Mouse (Mus musculus): ENCODE measurements at regions not wholly inside any gene's neighbourhood (a gene's known extent, or its start where the extent isn't known, plus 50 kb on each side); places are given as distances from the start of the nearest gene placed in this dataset.

DNA sequence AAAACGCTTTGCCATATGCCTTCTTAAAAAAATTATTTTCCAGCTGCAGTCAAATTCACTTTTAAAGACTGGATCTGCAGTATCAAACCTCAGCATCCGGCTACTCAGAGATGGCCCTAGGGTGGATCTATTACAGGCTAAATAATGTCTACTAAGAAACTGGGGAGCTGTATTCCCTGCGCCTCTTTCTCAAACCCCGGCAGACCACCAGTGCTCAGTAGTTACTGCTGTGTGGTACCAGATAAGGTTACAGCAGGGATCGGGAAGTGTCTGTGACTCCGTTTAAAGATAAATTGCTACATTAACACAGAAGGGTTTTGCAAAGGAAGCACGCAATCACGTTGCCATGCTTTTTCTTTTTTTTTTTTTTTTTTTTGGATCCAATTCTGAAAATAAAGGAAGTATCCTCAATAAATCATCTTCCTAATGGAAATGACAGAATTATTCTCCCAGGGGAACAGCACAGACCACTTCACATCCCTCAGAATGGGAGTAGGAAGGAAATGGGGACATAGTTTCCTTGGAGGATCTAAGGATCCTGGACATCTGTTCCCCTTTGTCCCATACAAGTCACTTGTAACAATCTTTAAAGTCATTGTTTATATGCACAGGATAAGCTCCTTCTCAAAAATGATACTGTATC, 304.1 kb upstream of the N6amt1 start:
- no peak for TF ChIP-seq CTCF (IDR thresholded peaks at IDR 0.05; ENCODE audit: extremely low read depth, insufficient read depth, insufficient read length, insufficient replicate concordance)
- TF ChIP-seq POLR2A (IDR thresholded peaks at IDR 0.05; ENCODE audit: low read depth, low read length) = no peak

All from spleen, adult 2 months (tissue).